Mouse (Mus musculus) myocyte (in vitro differentiated cells): ENCODE measurements around the gene Kank1.

ENCODE experiments used
- MAX ChIP-seq: IDR thresholded peaks from one replicate; pipeline ENCODE4 v1.6.1; 2011; ENCODE audit warnings: low read depth, mild to moderate bottlenecking, control low read depth
- MYOG ChIP-seq, 3 experiments: IDR thresholded peaks; one replicate each; pipeline ENCODE4 v1.6.1; 2011; ENCODE audit warnings: control low read depth in 2 of 3, low read depth in 2 of 3, mild to moderate bottlenecking in 2 of 3; ENCODE audit not compliant: insufficient read length in 2 of 3, control insufficient read depth in 1 of 3, insufficient read depth in 1 of 3
- POLR2A ChIP-seq: IDR thresholded peaks from one replicate; pipeline ENCODE4 v1.6.1; 2011; ENCODE audit warnings: low read depth, mild to moderate bottlenecking, control low read depth, moderate library complexity; ENCODE audit not compliant: insufficient read length
- REST ChIP-seq: IDR thresholded peaks from one replicate; pipeline ENCODE4 v1.6.1; 2011; ENCODE audit warnings: mild to moderate bottlenecking, control low read depth, moderate library complexity; ENCODE audit not compliant: insufficient read depth, insufficient read length

- TF ChIP-seq POLR2A (no peak), MAX (no peak), MYOG (IDR thresholded peaks at IDR 0.05; ENCODE audit: control insufficient read depth in 1 of 3, insufficient read depth in 1 of 3, insufficient read length in 2 of 3, low read depth in 2 of 3) (no peak), REST (no peak)
Observed at GRCm38 (mm10) chr19:25358486-25359120, 121.8 kb downstream of the Kank1 start.
